Mouse (Mus musculus): ENCODE measurements around the gene Prkag1. TPM values are rescaled to one million over a fixed set of nuclear protein-coding genes. Genes with fewer than 3 reads are reported as not detected.
A peak's percentile ranks its signal among the peaks of the same experiment; 100 is the strongest.

The Prkag1 gene
- polyA plus RNA-seq, 1 experiment from 2014 or later: 94.1 TPM

DNA sequence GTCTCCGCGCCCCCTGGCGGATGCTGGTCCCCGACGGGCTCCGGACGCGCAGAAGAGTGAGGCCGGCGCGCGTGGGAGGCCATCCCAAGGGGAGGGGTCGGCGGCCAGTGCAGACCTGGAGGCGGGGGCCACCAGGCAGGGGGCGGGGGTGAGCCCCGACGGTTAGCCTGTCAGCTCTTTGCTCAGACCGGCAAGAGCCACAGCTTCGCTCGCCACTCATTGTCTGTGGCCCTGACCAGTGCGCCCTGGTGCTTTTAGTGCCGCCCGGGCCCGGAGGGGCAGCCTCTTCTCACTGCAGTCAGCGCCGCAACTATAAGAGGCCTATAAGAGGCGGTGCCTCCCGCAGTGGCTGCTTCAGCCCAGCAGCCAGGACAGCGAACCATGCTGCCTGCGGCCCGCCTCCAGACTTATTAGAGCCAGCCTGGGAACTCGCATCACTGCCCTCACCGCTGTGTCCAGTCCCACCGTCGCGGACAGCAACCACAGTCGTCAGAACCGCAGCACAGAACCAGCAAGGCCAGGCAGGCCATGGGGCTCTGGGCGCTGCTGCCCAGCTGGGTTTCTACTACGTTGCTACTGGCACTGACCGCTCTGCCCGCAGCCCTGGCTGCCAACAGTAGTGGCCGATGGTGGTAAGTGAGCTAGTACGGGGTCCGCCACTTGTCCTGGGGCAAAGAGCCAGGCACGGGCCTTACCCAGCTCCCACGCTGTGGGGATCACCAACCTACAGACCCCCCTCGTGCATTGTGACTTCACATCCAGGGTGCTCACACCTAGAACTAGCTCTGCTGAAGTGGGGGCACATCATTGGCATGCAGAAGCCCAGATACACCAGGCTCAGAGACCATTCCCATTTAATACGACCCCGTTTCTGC lies 41.4 kb downstream of the Prkag1 start, which contains the start of gene Wnt1:
Gene Wnt1 (plus strand): TSS at position 197 of the 875 bp plus-strand sequence.
- H3K27me3 ChIP-seq: peaks cover 98% of the 10 kb centered on the region
- H3K9me3 ChIP-seq (replicated peaks): no peaks in the 10 kb centered on the region
- H3K4me3 ChIP-seq (replicated peaks): no peak within 1 kb of the TSS
- WGBS (ENCODE audit: insufficient replicate concordance): 5% methylated on average over 51 of the region's 51 CpGs
- H3K36me3 ChIP-seq (replicated peaks): no peaks in the 10 kb centered on the region
- H3K9ac ChIP-seq: no peak within 1 kb of the TSS
- ATAC-seq (ENCODE audit: insufficient read depth): no peak
- H3K4me2 ChIP-seq: no peak within 1 kb of the TSS
- peaks cover 19% of the 10 kb centered on the region for H3K4me1 ChIP-seq (replicated peaks)
- H3K27ac ChIP-seq (replicated peaks): no peak within 1 kb of the TSS

DNA sequence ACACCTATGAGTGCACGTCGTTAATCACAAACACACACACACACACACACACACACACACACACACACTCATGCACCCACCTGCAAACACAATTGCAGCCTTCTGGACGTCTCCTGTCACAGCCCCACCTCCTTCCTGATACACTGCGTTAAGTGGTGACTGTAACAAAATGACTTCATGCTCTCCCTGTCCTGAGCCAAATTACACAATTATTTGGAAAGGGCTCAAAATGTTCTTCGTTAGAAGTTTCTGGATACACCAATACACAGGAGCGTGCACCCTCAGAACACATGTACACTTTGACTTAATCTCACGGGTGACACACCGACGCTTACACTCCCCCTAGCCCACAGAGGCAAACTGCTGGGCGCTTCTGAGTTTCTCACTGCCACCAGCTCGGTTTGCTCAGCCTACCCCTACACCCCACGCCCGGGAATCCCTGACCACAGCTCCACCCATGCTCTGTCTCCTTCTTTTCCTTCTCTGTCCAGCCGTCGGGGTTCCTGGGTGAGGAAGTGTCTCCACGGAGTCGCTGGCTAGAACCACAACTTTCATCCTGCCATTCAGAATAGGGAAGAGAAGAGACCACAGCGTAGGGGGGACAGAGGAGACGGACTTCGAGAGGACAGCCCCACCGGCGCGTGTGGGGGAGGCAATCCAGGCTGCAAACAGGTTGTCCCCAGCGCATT lies 42.2 kb downstream of the Prkag1 start:
- 11% methylated on average over 24 of the region's 24 CpGs for WGBS (ENCODE audit: insufficient replicate concordance)
- Histone ChIP-seq H3K27ac (replicated peaks) (no peak overlapping the region), H3K4me3 (replicated peaks) (no peak overlapping the region), H3K27me3 (peaks cover 98% of the 10 kb centered on the region), H3K36me3 (replicated peaks) (no peaks in the 10 kb centered on the region), H3K9ac (no peak overlapping the region), H3K4me2 (no peak overlapping the region), H3K9me3 (replicated peaks) (no peaks in the 10 kb centered on the region), H3K4me1 (replicated peaks) (peaks cover 19% of the 10 kb centered on the region)
- no peak for ATAC-seq (ENCODE audit: insufficient read depth)

DNA sequence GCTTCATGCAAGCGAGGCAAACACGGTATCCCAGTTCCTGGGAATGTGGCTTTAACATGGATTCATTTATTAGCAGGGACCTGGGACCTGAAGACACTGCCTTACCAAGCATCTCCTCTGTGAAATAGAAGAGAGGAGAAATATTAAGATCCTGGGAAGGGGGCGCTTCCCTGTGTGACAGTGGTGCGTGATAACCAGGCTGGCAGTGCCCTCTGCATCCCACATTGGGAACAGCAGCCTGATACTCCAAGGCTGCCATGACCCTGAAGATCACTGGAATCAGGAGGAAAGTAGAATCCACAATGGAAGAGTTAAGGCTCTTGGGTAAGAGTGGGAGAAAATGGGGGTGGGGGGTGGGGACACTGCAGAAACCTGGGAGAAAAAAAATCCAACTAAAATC lies 43.4 kb downstream of the Prkag1 start:
- no peak overlapping the region for H3K4me3 ChIP-seq (replicated peaks)
- peaks cover 90% of the 10 kb centered on the region for H3K27me3 ChIP-seq
- no peak for ATAC-seq (ENCODE audit: insufficient read depth)
- no peak overlapping the region for H3K9ac ChIP-seq
- H3K4me1 ChIP-seq (replicated peaks): peaks cover 19% of the 10 kb centered on the region
- WGBS (ENCODE audit: insufficient replicate concordance): 28% methylated on average over 4 of the region's 4 CpGs
- H3K36me3 ChIP-seq (replicated peaks): no peaks in the 10 kb centered on the region
- no peaks in the 10 kb centered on the region for H3K9me3 ChIP-seq (replicated peaks)
- H3K27ac ChIP-seq (replicated peaks): no peak overlapping the region
- no peak overlapping the region for H3K4me2 ChIP-seq

DNA sequence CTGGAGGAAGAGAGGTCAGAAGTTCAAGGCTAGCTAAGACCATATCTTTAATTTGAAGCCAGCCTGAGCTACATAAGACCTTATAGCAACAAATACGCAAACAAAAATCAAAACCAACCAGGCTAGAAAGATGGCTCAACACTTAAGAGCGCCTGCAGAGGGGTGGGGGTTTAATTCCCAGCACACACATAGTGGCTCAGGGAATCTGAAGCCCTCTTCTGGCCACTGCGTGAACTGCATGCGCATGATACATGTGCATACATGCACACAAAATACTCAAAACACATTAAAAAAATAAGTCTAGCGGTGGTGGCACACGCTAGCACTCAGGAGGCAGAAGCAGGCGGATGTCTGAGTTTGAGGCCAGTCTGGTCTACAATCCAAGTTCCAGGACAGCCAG lies 45.6 kb downstream of the Prkag1 start:
- H3K27me3 ChIP-seq: peaks cover 87% of the 10 kb centered on the region
- WGBS (ENCODE audit: insufficient replicate concordance): 31% methylated on average over 7 of the region's 7 CpGs

DNA sequence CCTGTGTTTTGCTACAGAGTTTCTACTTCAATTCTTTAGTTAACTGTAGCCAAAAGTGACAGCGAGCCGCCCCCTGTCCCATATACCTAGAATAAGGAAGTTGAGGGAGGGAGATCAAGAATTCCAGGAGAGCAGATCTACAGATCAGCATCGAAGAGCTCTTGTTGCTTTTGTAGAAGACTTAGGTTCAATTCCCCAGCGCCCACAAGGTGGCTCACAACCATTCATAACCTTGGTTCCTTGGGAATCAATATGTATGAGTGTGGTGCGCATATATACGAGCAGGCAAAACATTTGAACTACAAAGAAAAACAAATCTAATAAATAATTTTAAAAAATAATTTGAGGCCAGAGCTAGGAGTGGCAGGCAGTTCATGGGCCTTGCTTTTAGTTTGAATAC lies 50.2 kb downstream of the Prkag1 start:
- Histone ChIP-seq H3K4me1 (replicated peaks) (peaks cover 22% of the 10 kb centered on the region), H3K27me3 (peaks cover 87% of the 10 kb centered on the region), H3K9ac (no peak overlapping the region), H3K36me3 (replicated peaks) (no peaks in the 10 kb centered on the region), H3K27ac (replicated peaks) (no peak overlapping the region), H3K4me3 (replicated peaks) (no peak overlapping the region), H3K9me3 (replicated peaks) (no peaks in the 10 kb centered on the region), H3K4me2 (no peak overlapping the region)
- ATAC-seq (ENCODE audit: insufficient read depth): no peak
- 29% methylated on average over 6 of the region's 6 CpGs for WGBS (ENCODE audit: insufficient replicate concordance)

More for the DNA sequence above, 45.6 kb downstream of the Prkag1 start:
- ATAC-seq (ENCODE audit: insufficient read depth): no peak
- H3K4me2 ChIP-seq: no peak overlapping the region
- no peak overlapping the region for H3K9ac ChIP-seq
- no peaks in the 10 kb centered on the region for H3K36me3 ChIP-seq (replicated peaks)
- no peaks in the 10 kb centered on the region for H3K9me3 ChIP-seq (replicated peaks)
- H3K27ac ChIP-seq (replicated peaks): no peak overlapping the region
- no peak overlapping the region for H3K4me3 ChIP-seq (replicated peaks)
- peaks cover 12% of the 10 kb centered on the region for H3K4me1 ChIP-seq (replicated peaks)

DNA sequence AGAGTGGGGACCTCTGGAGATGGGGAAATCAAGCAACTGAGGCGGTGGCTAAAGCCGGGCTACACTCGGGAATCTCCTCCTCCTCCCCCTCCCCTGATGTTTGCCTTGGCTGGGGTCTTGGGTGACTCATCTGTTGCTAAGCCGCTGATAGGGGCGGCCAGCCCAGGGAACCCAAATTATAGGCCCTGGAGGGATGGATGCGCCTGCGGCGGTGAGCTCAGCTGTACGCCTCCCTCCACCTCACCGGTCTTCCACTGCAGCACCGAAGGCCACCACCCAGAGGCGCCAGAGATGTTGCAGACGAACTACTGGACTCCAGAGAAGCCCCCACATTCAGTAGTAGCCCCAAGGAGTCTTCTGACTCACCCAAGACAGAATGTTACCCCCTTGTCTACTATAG lies 50.7 kb downstream of the Prkag1 start:
- ATAC-seq (ENCODE audit: insufficient read depth): no peak
- H3K27me3 ChIP-seq: peaks cover 88% of the 10 kb centered on the region
- WGBS (ENCODE audit: insufficient replicate concordance): 13% methylated on average over 13 of the region's 13 CpGs

DNA sequence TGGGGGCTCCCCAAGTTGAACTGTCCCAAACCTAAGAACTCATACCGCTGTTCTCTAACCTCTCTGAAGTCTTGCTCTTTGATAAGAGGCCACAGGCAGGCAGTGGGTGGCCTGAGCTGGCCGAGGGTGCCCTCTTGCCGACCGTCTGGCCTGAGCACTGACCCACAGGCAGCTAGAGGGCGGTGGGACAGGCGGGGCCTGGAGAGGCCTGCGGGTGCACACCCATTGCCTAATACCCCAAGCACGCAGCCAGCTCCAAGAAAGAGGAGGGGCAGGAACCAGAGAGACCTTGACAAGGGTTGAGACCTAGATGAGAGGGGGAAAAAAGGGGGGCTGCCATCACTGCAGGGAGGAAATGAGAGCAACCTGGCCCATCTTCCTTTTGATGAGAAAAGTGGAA lies 51.2 kb downstream of the Prkag1 start:
- peaks cover 88% of the 10 kb centered on the region for H3K27me3 ChIP-seq
- no peaks in the 10 kb centered on the region for H3K36me3 ChIP-seq (replicated peaks)
- no peaks in the 10 kb centered on the region for H3K9me3 ChIP-seq (replicated peaks)
- ATAC-seq (ENCODE audit: insufficient read depth): no peak
- H3K9ac ChIP-seq: no peak overlapping the region
- peaks cover 23% of the 10 kb centered on the region for H3K4me1 ChIP-seq (replicated peaks)
- H3K4me2 ChIP-seq: no peak overlapping the region
- no peak overlapping the region for H3K4me3 ChIP-seq (replicated peaks)
- no peak overlapping the region for H3K27ac ChIP-seq (replicated peaks)
- 4% methylated on average over 8 of the region's 8 CpGs for WGBS (ENCODE audit: insufficient replicate concordance)

More for the DNA sequence above, 50.7 kb downstream of the Prkag1 start:
- H3K4me1 ChIP-seq (replicated peaks): peaks cover 23% of the 10 kb centered on the region
- H3K4me2 ChIP-seq: no peak overlapping the region
- H3K36me3 ChIP-seq (replicated peaks): no peaks in the 10 kb centered on the region
- H3K4me3 ChIP-seq (replicated peaks): no peak overlapping the region
- no peaks in the 10 kb centered on the region for H3K9me3 ChIP-seq (replicated peaks)
- no peak overlapping the region for H3K27ac ChIP-seq (replicated peaks)
- H3K9ac ChIP-seq: no peak overlapping the region

DNA sequence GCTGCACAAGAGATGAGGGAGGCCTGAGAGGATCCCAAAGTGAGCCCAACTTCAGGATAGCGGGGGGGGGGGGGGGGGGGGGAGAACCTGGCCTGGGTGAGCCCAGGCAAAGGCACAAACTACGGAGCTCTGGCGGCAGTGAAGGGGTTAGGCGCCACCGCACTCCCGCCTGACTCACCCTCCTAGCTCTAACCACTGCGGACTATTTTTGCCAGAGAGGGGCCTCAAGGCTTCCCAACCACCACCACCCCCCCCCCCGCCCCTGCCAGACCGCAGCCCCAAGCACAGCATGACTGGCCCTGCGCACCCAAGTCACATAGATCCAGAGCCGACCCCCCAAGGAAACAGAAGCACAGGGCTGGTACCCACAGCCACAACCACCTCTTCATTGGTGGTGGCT lies 52.5 kb downstream of the Prkag1 start:
- no peak overlapping the region for H3K9ac ChIP-seq
- peaks cover 23% of the 10 kb centered on the region for H3K4me1 ChIP-seq (replicated peaks)
- peaks cover 88% of the 10 kb centered on the region for H3K27me3 ChIP-seq
- ATAC-seq (ENCODE audit: insufficient read depth): no peak
- H3K9me3 ChIP-seq (replicated peaks): no peaks in the 10 kb centered on the region
- H3K27ac ChIP-seq (replicated peaks): no peak overlapping the region
- no peak overlapping the region for H3K4me2 ChIP-seq
- 4% methylated on average over 10 of the region's 11 CpGs for WGBS (ENCODE audit: insufficient replicate concordance)
- no peaks in the 10 kb centered on the region for H3K36me3 ChIP-seq (replicated peaks)
- no peak overlapping the region for H3K4me3 ChIP-seq (replicated peaks)

DNA sequence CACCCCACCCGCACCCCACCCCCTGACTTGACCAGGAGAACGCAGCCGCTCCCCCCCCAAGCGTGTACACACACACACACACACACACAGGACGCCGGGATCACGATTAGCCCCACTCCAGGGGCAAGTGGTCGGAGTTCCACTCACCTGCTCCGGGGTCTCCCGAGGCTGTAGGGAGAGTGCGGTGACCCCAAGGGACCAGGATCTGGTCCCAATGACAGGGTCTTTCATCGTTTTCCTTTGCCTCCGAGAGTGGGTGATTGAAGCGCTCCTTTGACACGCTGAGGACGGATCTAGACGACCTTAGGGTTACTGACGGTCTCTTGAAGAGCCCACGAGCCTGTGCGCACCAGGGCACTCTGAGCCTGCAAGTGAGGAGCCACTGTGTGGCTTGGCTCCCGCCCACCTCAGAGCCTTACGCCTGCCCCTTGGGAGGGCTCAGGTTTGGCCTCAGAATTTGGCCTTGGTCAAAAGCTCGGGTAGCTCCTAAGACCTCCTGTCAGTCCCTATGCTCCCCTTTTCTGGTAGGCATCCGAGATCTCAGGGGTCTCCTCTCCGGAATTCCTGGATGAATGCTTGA lies 53.0 kb downstream of the Prkag1 start:
- WGBS (ENCODE audit: insufficient replicate concordance): under 1% methylated on average over 25 of the region's 25 CpGs
- H3K27me3 ChIP-seq: peaks cover 93% of the 10 kb centered on the region
- no peaks in the 10 kb centered on the region for H3K9me3 ChIP-seq (replicated peaks)
- no peak for ATAC-seq (ENCODE audit: insufficient read depth)
- peak overlapping the region; percentile 18 for H3K4me3 ChIP-seq (replicated peaks)
- peaks cover 24% of the 10 kb centered on the region for H3K4me1 ChIP-seq (replicated peaks)
- H3K4me2 ChIP-seq: peak overlapping the region; percentile 8; the same call in 1 of the 2 replicates
- H3K36me3 ChIP-seq (replicated peaks): no peaks in the 10 kb centered on the region
- no peak overlapping the region for H3K27ac ChIP-seq (replicated peaks)
- H3K9ac ChIP-seq: no peak overlapping the region

DNA sequence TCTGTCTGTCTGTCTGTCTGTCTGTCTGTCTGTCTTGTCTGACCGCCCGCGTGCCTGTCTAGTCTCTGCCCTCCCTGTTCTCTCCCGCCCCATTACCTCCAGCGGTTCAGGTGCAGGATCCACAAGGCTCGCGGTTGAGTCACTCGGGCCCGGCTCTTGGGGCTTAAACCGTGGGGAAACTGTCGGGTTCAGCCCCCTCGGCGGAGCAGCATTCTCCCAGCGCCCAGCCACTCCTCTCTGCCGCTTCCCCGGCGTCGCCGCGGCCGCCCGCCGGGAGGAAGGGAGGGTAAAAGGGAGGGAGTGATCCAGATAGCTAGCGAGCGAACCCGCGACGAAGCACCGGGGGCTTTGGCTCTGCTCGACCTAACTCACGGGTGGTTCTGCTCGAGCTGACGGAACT lies 53.6 kb downstream of the Prkag1 start, which contains the start of gene Wnt10b:
Gene Wnt10b (minus strand): TSS at position 389 of the 400 bp plus-strand sequence.
- Histone ChIP-seq H3K9me3 (replicated peaks) (no peaks in the 10 kb centered on the region), H3K27ac (replicated peaks) (no peak within 1 kb of the TSS), H3K36me3 (replicated peaks) (no peaks in the 10 kb centered on the region), H3K4me1 (replicated peaks) (peaks cover 29% of the 10 kb centered on the region), H3K9ac (no peak within 1 kb of the TSS), H3K4me3 (replicated peaks) (peak within 1 kb of the TSS; percentile 18), H3K27me3 (peaks cover 99% of the 10 kb centered on the region), H3K4me2 (peak within 1 kb of the TSS; percentile 8)
- WGBS (ENCODE audit: insufficient replicate concordance): 1% methylated on average over 30 of the region's 33 CpGs
- no peak for ATAC-seq (ENCODE audit: insufficient read depth)

DNA sequence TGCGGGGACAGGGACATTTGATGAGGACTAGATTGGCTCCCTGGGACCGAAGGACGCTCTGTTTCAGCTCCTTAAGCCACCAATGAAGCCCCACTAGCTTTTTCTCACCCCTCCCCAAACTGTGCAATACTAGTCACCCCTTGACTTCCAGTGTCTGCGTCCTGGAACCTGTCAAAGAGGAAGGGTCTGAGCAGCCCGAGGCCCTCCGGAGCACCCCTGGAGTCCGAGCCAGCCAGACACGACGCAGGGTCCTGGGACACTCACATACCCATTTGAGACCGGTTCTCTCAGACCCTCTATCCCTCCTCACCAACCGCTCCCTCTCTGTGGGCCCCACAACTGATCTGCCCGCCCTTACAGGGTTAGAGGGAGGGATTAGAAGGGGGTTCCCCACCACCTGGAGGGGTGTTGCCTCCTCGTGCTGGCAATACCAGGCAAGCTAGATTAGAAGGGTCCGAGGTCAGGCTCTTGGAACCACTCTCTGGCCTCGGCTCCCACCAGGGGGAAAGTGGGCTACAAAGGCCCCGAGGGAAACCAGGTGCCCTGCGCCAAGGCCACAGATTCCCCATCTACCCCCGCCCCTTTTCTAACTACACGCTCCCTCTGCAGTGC lies 54.2 kb downstream of the Prkag1 start:
- ATAC-seq (ENCODE audit: insufficient read depth): no peak
- H3K9ac ChIP-seq: no peak overlapping the region
- no peak overlapping the region for H3K4me2 ChIP-seq
- peaks cover 100% of the 10 kb centered on the region for H3K27me3 ChIP-seq
- peaks cover 35% of the 10 kb centered on the region for H3K4me1 ChIP-seq (replicated peaks)
- no peak overlapping the region for H3K4me3 ChIP-seq (replicated peaks)
- no peak overlapping the region for H3K27ac ChIP-seq (replicated peaks)
- 3% methylated on average over 19 of the region's 19 CpGs for WGBS (ENCODE audit: insufficient replicate concordance)
- H3K36me3 ChIP-seq (replicated peaks): no peaks in the 10 kb centered on the region
- no peaks in the 10 kb centered on the region for H3K9me3 ChIP-seq (replicated peaks)

Measured in liver, embryonic 15.5 days (tissue).